Mouse (Mus musculus): ENCODE results near the gene Xylt1.

Gene Xylt1

GRCm38 (mm10) chr7:117566115-117566514 is 185.3 kb downstream of the Xylt1 start:
- DNase-seq (ENCODE audit: low spot score), result no peak

- no peak for DNase-seq (ENCODE audit: low spot score)
These were observed 186.1 kb downstream of the Xylt1 start for GRCm38 (mm10) chr7:117566833-117567232.

- no peak for DNase-seq (ENCODE audit: low spot score)
These were observed 186.5 kb downstream of the Xylt1 start for GRCm38 (mm10) chr7:117567252-117567651.

GRCm38 (mm10) chr7:117567653-117568340 is 187.0 kb downstream of the Xylt1 start:
- no peak for DNase-seq (ENCODE audit: low spot score)

- no peak for DNase-seq (ENCODE audit: low spot score)
These were observed 190.4 kb downstream of the Xylt1 start for GRCm38 (mm10) chr7:117571131-117571530.

GRCm38 (mm10) chr7:117571713-117572112 is 190.9 kb downstream of the Xylt1 start:
- no peak for DNase-seq (ENCODE audit: low spot score)

GRCm38 (mm10) chr7:117573170-117573569 is 192.4 kb downstream of the Xylt1 start:
- no peak for DNase-seq (ENCODE audit: low spot score)

- DNase-seq (ENCODE audit: low spot score), result no peak
These were observed 194.6 kb downstream of the Xylt1 start for GRCm38 (mm10) chr7:117575417-117575816.

GRCm38 (mm10) chr7:117577035-117577434 is 196.3 kb downstream of the Xylt1 start:
- DNase-seq (ENCODE audit: low spot score), result no peak

GRCm38 (mm10) chr7:117585164-117585563 is 204.4 kb downstream of the Xylt1 start:
- DNase-seq (ENCODE audit: low spot score), result no peak

GRCm38 (mm10) chr7:117586811-117587210 is 206.0 kb downstream of the Xylt1 start:
- no peak for DNase-seq (ENCODE audit: low spot score)

- peak; percentile 14 for DNase-seq (ENCODE audit: low spot score)
These were observed 206.6 kb downstream of the Xylt1 start for GRCm38 (mm10) chr7:117587234-117587929.

- no peak for DNase-seq (ENCODE audit: low spot score)
These were observed 207.6 kb downstream of the Xylt1 start for GRCm38 (mm10) chr7:117588426-117588825.

- DNase-seq (ENCODE audit: low spot score), result no peak
These were observed 208.6 kb downstream of the Xylt1 start for GRCm38 (mm10) chr7:117589359-117589758.

GRCm38 (mm10) chr7:117589820-117590219 is 209.0 kb downstream of the Xylt1 start:
- DNase-seq (ENCODE audit: low spot score), result no peak

GRCm38 (mm10) chr7:117594191-117594590 is 213.4 kb downstream of the Xylt1 start:
- no peak for DNase-seq (ENCODE audit: low spot score)

- DNase-seq (ENCODE audit: low spot score), result no peak
These were observed 214.4 kb downstream of the Xylt1 start for GRCm38 (mm10) chr7:117595029-117595695.

GRCm38 (mm10) chr7:117600443-117600842 is 219.7 kb downstream of the Xylt1 start:
- DNase-seq (ENCODE audit: low spot score), result no peak

GRCm38 (mm10) chr7:117610439-117610838 is 229.7 kb downstream of the Xylt1 start:
- DNase-seq (ENCODE audit: low spot score), result no peak

GRCm38 (mm10) chr7:117612788-117613473 is 232.2 kb downstream of the Xylt1 start:
- no peak for DNase-seq (ENCODE audit: low spot score)

GRCm38 (mm10) chr7:117613796-117614195 is 233.0 kb downstream of the Xylt1 start:
- DNase-seq (ENCODE audit: low spot score), result no peak

- DNase-seq (ENCODE audit: low spot score), result no peak
These were observed 233.6 kb downstream of the Xylt1 start for GRCm38 (mm10) chr7:117614346-117614745.
